Mouse (Mus musculus) cortical plate, adult 2 months (tissue): Measurements from ENCODE around the gene Ppp1r12b. TPM values are rescaled to one million over a fixed set of nuclear protein-coding genes. Genes with fewer than 3 reads are reported as not detected.

Experiments
- H3K27ac ChIP-seq: fragments of 200-500 bp; 2 replicates; pipeline ENCODE4 v1.5.1; 2012; ENCODE audit warnings: low read length, control low read depth, inconsistent platforms; ENCODE audit not compliant: insufficient read depth
- H3K4me1 ChIP-seq: fragments of 200-500 bp; 2 replicates; pipeline ENCODE4 v1.6.1; 2011; ENCODE audit warnings: low read length; ENCODE audit not compliant: control insufficient read depth, insufficient read depth
- H3K4me3 ChIP-seq: fragments of 200-500 bp; 2 replicates; pipeline ENCODE4 v1.5.1; 2011; ENCODE audit warnings: mild to moderate bottlenecking, low read length, control low read depth; ENCODE audit not compliant: insufficient read depth
- CTCF ChIP-seq: fragments of 200-500 bp; IDR thresholded peaks from 2 replicates; pipeline ENCODE4 v1.5.1; 2011; ENCODE audit warnings: mild to moderate bottlenecking, control low read depth, low read length; ENCODE audit not compliant: insufficient read depth; ENCODE audit errors: extremely low read depth
- POLR2A ChIP-seq: fragments of 200-500 bp; IDR thresholded peaks from 2 replicates; pipeline ENCODE4 v1.6.1; 2011; ENCODE audit warnings: mild to moderate bottlenecking, low read length, control low read depth; ENCODE audit not compliant: insufficient read depth; ENCODE audit errors: extremely low read depth
- polyA plus RNA-seq: library from polyadenylated mRNA; depleted of rRNA; stranded (reverse); fragments of >200 nt; gene quantifications from 2 replicates; pipeline ENCODE4 v1.2.3, GENCODE M21; 2012

The Ppp1r12b gene
- polyA plus RNA-seq, 1 experiment = 31.5 TPM

GRCm38 (mm10) chr1:134860538-134860937 is 95.2 kb downstream of the Ppp1r12b start:
- TF ChIP-seq CTCF (no peak), POLR2A (no peak)
- no peak overlapping the region for H3K27ac ChIP-seq

DNA sequence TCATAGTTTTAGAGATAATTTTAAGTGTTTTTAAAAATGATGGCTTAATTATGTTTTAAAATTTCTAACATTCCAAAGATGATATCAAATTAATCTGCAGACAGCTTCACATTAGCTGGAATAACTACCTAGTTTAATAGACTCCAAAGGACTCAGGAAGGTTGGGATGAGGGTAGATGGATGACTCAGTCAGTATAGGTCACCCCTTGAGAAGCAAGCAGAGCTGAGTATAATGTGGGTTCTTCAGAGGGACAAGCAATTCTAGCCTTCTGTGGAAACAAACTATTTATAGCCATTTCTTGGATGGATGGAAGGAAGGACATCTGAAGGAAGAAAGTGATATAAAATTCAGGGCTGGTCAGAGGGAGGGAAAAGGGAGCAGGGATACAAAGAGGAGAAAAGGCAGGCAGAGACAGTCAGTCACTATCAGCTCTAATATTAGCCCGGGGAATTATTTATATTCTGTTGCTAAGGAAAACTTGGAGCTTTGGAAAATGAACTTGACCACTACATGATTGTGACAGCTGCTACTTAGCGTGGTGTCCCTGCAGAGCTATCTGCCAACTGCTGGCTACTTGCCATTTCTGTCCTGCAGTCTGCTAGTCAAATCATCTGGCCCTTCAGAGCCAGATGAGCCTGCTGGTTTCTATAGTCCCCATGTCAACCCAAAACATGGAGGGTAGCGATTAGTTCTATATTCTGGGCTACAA is 97.2 kb downstream of the Ppp1r12b start:
- no peak overlapping the region for H3K4me3 ChIP-seq
- TF ChIP-seq POLR2A (no peak), CTCF (no peak)
- peaks cover 3% of the 10 kb centered on the region; the same call in 1 of the 2 replicates for H3K4me1 ChIP-seq
- no peak overlapping the region for H3K27ac ChIP-seq

More at GRCm38 (mm10) chr1:134860538-134860937, 95.2 kb downstream of the Ppp1r12b start:
- Histone ChIP-seq H3K4me1 (peaks cover 3% of the 10 kb centered on the region; the same call in 1 of the 2 replicates), H3K4me3 (no peak overlapping the region)

DNA sequence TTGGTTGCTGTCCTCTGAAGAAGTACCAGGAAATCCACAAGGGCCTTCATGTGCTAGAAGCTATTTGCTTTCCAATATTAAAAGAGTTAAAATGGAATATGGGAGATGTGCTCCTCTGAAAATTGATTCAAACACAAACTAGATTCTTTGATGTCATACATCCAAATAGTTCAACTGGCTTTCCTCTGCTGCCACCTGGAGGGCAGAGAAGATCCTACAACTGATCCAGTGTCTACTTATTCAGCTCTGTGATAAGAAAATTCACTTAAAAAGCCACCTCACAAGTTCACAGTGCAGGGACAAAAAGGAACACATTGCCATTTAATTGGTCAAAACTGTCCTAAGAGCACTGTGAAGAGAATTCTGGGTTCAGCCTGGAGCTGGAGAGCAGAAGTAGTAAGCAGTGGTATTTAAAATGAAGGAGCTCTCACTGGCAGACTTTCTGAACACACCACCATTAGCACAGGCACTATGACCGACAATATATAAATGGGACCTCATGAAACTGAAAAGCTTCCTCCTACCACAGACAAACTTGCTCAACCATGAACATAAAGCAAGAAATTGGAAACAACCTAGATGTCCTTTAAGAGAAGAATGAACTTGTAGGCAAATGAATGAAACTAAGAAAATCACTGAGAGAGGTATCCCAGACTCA is 101.3 kb downstream of the Ppp1r12b start:
- Histone ChIP-seq H3K4me1 (peaks cover 1% of the 10 kb centered on the region; the same call in 1 of the 2 replicates), H3K4me3 (no peak overlapping the region), H3K27ac (no peak overlapping the region)
- TF ChIP-seq POLR2A = no peak
- TF ChIP-seq CTCF = peak; percentile 67; the same call in 1 of the 2 replicates

DNA sequence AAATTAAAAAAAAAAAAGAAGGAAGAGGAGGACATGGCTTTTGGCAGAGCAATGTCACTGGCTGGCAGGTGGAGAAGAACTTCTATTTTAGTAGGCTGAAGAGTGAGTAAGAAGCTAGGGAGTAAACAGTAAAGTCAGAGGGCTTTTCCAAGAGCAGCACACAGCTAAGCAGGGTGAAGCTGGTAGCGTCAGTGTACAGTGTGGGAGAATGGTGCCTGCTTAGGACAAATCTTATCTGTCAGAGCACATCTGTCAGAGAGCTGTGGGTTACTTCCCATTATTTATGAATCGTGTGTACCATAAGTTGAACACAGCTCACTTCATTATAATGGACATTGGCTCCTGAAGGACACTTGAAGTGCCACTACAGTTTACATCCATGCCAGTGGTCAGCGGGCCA is 102.9 kb downstream of the Ppp1r12b start:
- H3K27ac ChIP-seq = no peak overlapping the region
- peaks cover 3% of the 10 kb centered on the region; the same call in 1 of the 2 replicates for H3K4me1 ChIP-seq
- TF ChIP-seq CTCF (no peak), POLR2A (no peak)
- no peak overlapping the region for H3K4me3 ChIP-seq

GRCm38 (mm10) chr1:134851211-134851610 is 104.5 kb downstream of the Ppp1r12b start:
- H3K4me3 ChIP-seq = no peak overlapping the region
- no peak overlapping the region for H3K27ac ChIP-seq
- TF ChIP-seq CTCF (no peak), POLR2A (no peak)
- H3K4me1 ChIP-seq = peaks cover 5% of the 10 kb centered on the region; the same call in 1 of the 2 replicates

- no peak overlapping the region for H3K4me3 ChIP-seq
- no peak for TF ChIP-seq POLR2A
- TF ChIP-seq CTCF = no peak
- H3K27ac ChIP-seq = no peak overlapping the region
- peaks cover 7% of the 10 kb centered on the region; the same call in 1 of the 2 replicates for H3K4me1 ChIP-seq
Measured at GRCm38 (mm10) chr1:134850361-134850760, 105.4 kb downstream of the Ppp1r12b start.

- peaks cover 13% of the 10 kb centered on the region for H3K4me1 ChIP-seq
- no peak for TF ChIP-seq CTCF
- no peak for TF ChIP-seq POLR2A
- H3K27ac ChIP-seq = no peak overlapping the region
- no peak overlapping the region for H3K4me3 ChIP-seq
Measured at GRCm38 (mm10) chr1:134847851-134848250, 107.9 kb downstream of the Ppp1r12b start.

- peaks cover 13% of the 10 kb centered on the region for H3K4me1 ChIP-seq
- TF ChIP-seq CTCF (no peak), POLR2A (no peak)
- H3K27ac ChIP-seq = 0 out of 2 replicates have a peak overlapping the region, but pooled peaks have one; percentile 9
- H3K4me3 ChIP-seq = no peak overlapping the region
Measured at GRCm38 (mm10) chr1:134846295-134846988, 109.3 kb downstream of the Ppp1r12b start.

GRCm38 (mm10) chr1:134843369-134843768 is 112.4 kb downstream of the Ppp1r12b start:
- Histone ChIP-seq H3K4me1 (peaks cover 14% of the 10 kb centered on the region), H3K27ac (no peak overlapping the region), H3K4me3 (no peak overlapping the region)
- no peak for TF ChIP-seq CTCF
- no peak for TF ChIP-seq POLR2A
